Mouse (Mus musculus) liver, adult 2 months (tissue): ENCODE results near the gene Ccdc177.

Source experiments
- CTCF ChIP-seq: fragments of 200-500 bp; IDR thresholded peaks from 2 replicates; pipeline ENCODE4 v1.5.1; 2011; ENCODE audit warnings: low read depth, low read length, control low read depth
- POLR2A ChIP-seq: fragments of 200-500 bp; IDR thresholded peaks from 2 replicates; pipeline ENCODE4 v1.6.1; 2011; ENCODE audit warnings: low read length, control low read depth; ENCODE audit not compliant: insufficient read depth; ENCODE audit errors: extremely low read depth

DNA sequence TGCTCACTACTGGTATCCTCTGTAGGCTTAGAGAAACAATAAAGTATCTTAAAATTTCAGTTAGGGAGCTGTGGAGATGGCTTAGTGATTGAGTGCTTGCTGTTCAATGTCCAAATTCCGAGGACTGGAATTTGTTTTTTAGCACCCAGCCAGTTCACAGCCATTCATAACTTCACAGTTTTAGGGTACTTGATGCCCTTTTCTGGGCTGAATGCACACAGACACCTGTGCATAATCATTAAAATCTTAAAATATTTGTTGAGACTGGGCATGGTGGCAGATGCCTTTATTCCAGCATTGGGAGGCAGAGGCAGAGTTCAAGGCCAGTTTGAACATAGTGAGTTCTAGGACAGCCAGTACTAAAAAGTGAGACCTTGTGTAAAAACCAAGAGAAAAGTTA is 33.0 kb upstream of the Ccdc177 start:
- TF ChIP-seq CTCF (no peak), POLR2A (no peak)
